Mouse (Mus musculus) stomach, postnatal 0 days (tissue): ENCODE data around the gene Pkdrej. TPM values are rescaled to one million over a fixed set of nuclear protein-coding genes. Genes with fewer than 3 reads are reported as not detected.
A peak's percentile ranks its signal among the peaks of the same experiment; 100 is the strongest.

Experiments used
- ATAC-seq: fragments of 200-750 bp; cut with Nextera tagmentation; 2 replicates; pipeline ENCODE4 v1.8.0; 2017; ENCODE audit not compliant: low FRiP score, low TSS enrichment
- DNase-seq: peaks from one replicate; pipeline ENCODE4 v3.0.0-alpha.2; 2016; ENCODE audit warnings: low spot score
- H3K27ac ChIP-seq: fragments of 300-500 bp; sonication (generic); replicated peaks from 2 replicates; pipeline ENCODE4 v1.5.1; 2014; ENCODE audit warnings: mild to moderate bottlenecking, control low read depth
- H3K27me3 ChIP-seq: fragments of 300-500 bp; sonication (generic); 2 replicates; pipeline ENCODE4 v1.6.1; 2014; ENCODE audit warnings: low read length; ENCODE audit not compliant: control insufficient read depth, insufficient read depth
- H3K36me3 ChIP-seq: fragments of 300-500 bp; sonication (generic); 2 replicates; pipeline ENCODE4 v1.6.1; 2014; ENCODE audit warnings: low read length, mixed read lengths; ENCODE audit not compliant: control insufficient read depth, insufficient read depth
- H3K4me1 ChIP-seq: fragments of 300-500 bp; sonication (generic); replicated peaks from 2 replicates; pipeline ENCODE4 v1.6.1; 2014; ENCODE audit warnings: antibody characterized with exemption; ENCODE audit not compliant: control insufficient read depth, insufficient read depth
- H3K4me2 ChIP-seq: fragments of 300-500 bp; sonication (generic); replicated peaks from 2 replicates; pipeline ENCODE4 v1.6.1; 2014; ENCODE audit warnings: low read depth, mild to moderate bottlenecking, control low read depth, moderate library complexity
- H3K4me3 ChIP-seq: fragments of 300-500 bp; sonication (generic); 2 replicates; pipeline ENCODE4 v1.5.1; 2014; ENCODE audit warnings: low read depth, low read length, control low read depth
- H3K9ac ChIP-seq: fragments of 300-500 bp; sonication (generic); 2 replicates; pipeline ENCODE4 v1.6.1; 2014; ENCODE audit warnings: mild to moderate bottlenecking, low read length, control low read depth, mixed read lengths
- H3K9me3 ChIP-seq: fragments of 300-500 bp; sonication (generic); 2 replicates; pipeline ENCODE4 v1.6.1; 2016; ENCODE audit warnings: low read length; ENCODE audit not compliant: control insufficient read depth
- CTCF ChIP-seq: IDR thresholded peaks from 2 replicates; pipeline ENCODE4 v1.5.1; 2016; ENCODE audit warnings: antibody characterized with exemption, low read depth, mild to moderate bottlenecking, moderate library complexity
- EP300 ChIP-seq: optimal IDR thresholded peaks from 2 replicates; pipeline ENCODE3; 2016; ENCODE audit warnings: antibody characterized with exemption
- WGBS: fragments of 180-500 bp; shearing (Covaris S2); extraction: QIAGEN DNeasy Blood & Tissue Kit; methylation state at CpG from one replicate; pipeline ENCODE4 v1.1.7; 2014; 5-methylcytosine and 5-hydroxymethylcytosine counted together
- polyA plus RNA-seq: library from polyadenylated mRNA; unstranded; fragments of >200 nt; fragmentation: Nextera tagmentation; extraction: Ambion mirVana; gene quantifications from 2 replicates; pipeline ENCODE4 v1.2.1, GENCODE M21; 2015

Gene Pkdrej
- polyA plus RNA-seq, 1 experiment from 2014 or later: 0.21 TPM

GRCm38 (mm10) chr15:85774419-85774818 is 47.1 kb downstream of the Pkdrej start:
- Histone ChIP-seq H3K4me2 (no peak overlapping the region), H3K9me3 (no peaks in the 10 kb centered on the region), H3K4me3 (no peak overlapping the region), H3K4me1 (no peaks in the 10 kb centered on the region), H3K36me3 (no peaks in the 10 kb centered on the region), H3K9ac (no peak overlapping the region), H3K27me3 (no peaks in the 10 kb centered on the region), H3K27ac (0 out of 2 replicates have a peak overlapping the region, but pooled peaks have one; percentile 8)
- 83% methylated on average over 9 of the region's 9 CpGs for WGBS
- TF ChIP-seq CTCF (no peak), EP300 (no peak)
- ATAC-seq: no peak
- no peak for DNase-seq

GRCm38 (mm10) chr15:85772146-85772740 is 49.3 kb downstream of the Pkdrej start:
- peak overlapping the region; percentile 56 for H3K27ac ChIP-seq
- no peak overlapping the region for H3K4me2 ChIP-seq
- H3K9ac ChIP-seq: no peak overlapping the region
- no peaks in the 10 kb centered on the region for H3K27me3 ChIP-seq
- 50% methylated on average over 11 of the region's 11 CpGs for WGBS
- H3K4me1 ChIP-seq: no peaks in the 10 kb centered on the region
- no peaks in the 10 kb centered on the region for H3K36me3 ChIP-seq
- no peak overlapping the region for H3K4me3 ChIP-seq
- DNase-seq (peak; percentile 44), ATAC-seq (peak; percentile 75)
- H3K9me3 ChIP-seq: no peaks in the 10 kb centered on the region
- no peak for TF ChIP-seq EP300
- TF ChIP-seq CTCF: peak; percentile 37

- Histone ChIP-seq H3K27ac (peak overlapping the region; percentile 56), H3K27me3 (no peaks in the 10 kb centered on the region), H3K4me3 (no peak overlapping the region), H3K9me3 (no peaks in the 10 kb centered on the region), H3K4me2 (no peak overlapping the region), H3K36me3 (no peaks in the 10 kb centered on the region), H3K9ac (no peak overlapping the region), H3K4me1 (no peaks in the 10 kb centered on the region)
- ATAC-seq (peak; percentile 53), DNase-seq (no peak)
- TF ChIP-seq CTCF: no peak
- peak; percentile 84 for TF ChIP-seq EP300
- 61% methylated on average over 17 of the region's 17 CpGs for WGBS
Observed at GRCm38 (mm10) chr15:85771306-85772121, 50.0 kb downstream of the Pkdrej start.

- H3K27ac ChIP-seq: no peak overlapping the region
- H3K4me1 ChIP-seq: no peaks in the 10 kb centered on the region
- no peaks in the 10 kb centered on the region for H3K9me3 ChIP-seq
- no peak for DNase-seq
- 83% methylated on average over 8 of the region's 8 CpGs for WGBS
- no peaks in the 10 kb centered on the region for H3K27me3 ChIP-seq
- TF ChIP-seq EP300: no peak
- no peak for TF ChIP-seq CTCF
- H3K9ac ChIP-seq: no peak overlapping the region
- H3K4me2 ChIP-seq: no peak overlapping the region
- ATAC-seq: no peak; the same call in 1 of the 2 replicates
- H3K4me3 ChIP-seq: no peak overlapping the region
- H3K36me3 ChIP-seq: no peaks in the 10 kb centered on the region
Observed at GRCm38 (mm10) chr15:85768991-85769390, 52.5 kb downstream of the Pkdrej start.

GRCm38 (mm10) chr15:85766677-85767076 is 54.9 kb downstream of the Pkdrej start:
- Histone ChIP-seq H3K36me3 (no peaks in the 10 kb centered on the region), H3K9me3 (no peaks in the 10 kb centered on the region)
- 69% methylated on average over 5 of the region's 5 CpGs for WGBS

GRCm38 (mm10) chr15:85765022-85765421 is 56.5 kb downstream of the Pkdrej start:
- TF ChIP-seq EP300 (no peak), CTCF (no peak)
- Histone ChIP-seq H3K27ac (no peak overlapping the region), H3K27me3 (no peaks in the 10 kb centered on the region), H3K9ac (no peak overlapping the region), H3K4me2 (no peak overlapping the region), H3K9me3 (no peaks in the 10 kb centered on the region), H3K36me3 (no peaks in the 10 kb centered on the region), H3K4me3 (no peak overlapping the region), H3K4me1 (no peaks in the 10 kb centered on the region)
- DNase-seq: no peak
- ATAC-seq: no peak
- WGBS: 50% methylated on average over 3 of the region's 3 CpGs

More at GRCm38 (mm10) chr15:85766677-85767076, 54.9 kb downstream of the Pkdrej start:
- H3K9ac ChIP-seq: no peak overlapping the region
- no peak overlapping the region for H3K4me3 ChIP-seq
- TF ChIP-seq CTCF (no peak), EP300 (no peak)
- ATAC-seq (no peak), DNase-seq (no peak)
- no peaks in the 10 kb centered on the region for H3K27me3 ChIP-seq
- H3K4me1 ChIP-seq: no peaks in the 10 kb centered on the region
- H3K27ac ChIP-seq: no peak overlapping the region
- no peak overlapping the region for H3K4me2 ChIP-seq

Other genes starting within 250 kb of the Pkdrej start
- gene Wnt7b, start 239.3 kb downstream of the Pkdrej start, polyA plus RNA-seq: 20.6 and 24.4 TPM in 2 replicates
- gene Ppara, start 86.8 kb downstream of the Pkdrej start, polyA plus RNA-seq: 16.8 and 18.8 TPM in 2 replicates
- gene Cdpf1, start 10.0 kb downstream of the Pkdrej start, polyA plus RNA-seq: 38.8 and 40.2 TPM in 2 replicates
- gene Ttc38, start 10.6 kb upstream of the Pkdrej start, polyA plus RNA-seq: 15.6 and 18.0 TPM in 2 replicates
- gene Gtse1, start 38.0 kb upstream of the Pkdrej start, polyA plus RNA-seq: 5.0 and 6.5 TPM in 2 replicates
- 21.2 and 21.5 TPM in 2 replicates for gene Trmu, start 57.6 kb upstream of the Pkdrej start, polyA plus RNA-seq
- gene Celsr1, start 212.0 kb upstream of the Pkdrej start, polyA plus RNA-seq: 2.0 and 2.2 TPM in 2 replicates
- gene Gramd4, start 236.0 kb upstream of the Pkdrej start, polyA plus RNA-seq: 11.1 and 11.4 TPM in 2 replicates